Mouse (Mus musculus) stomach, postnatal 0 days (tissue): ENCODE measurements around the gene Parva.

Experiments used
- CTCF ChIP-seq: IDR thresholded peaks from 2 replicates; pipeline ENCODE4 v1.5.1; 2016; ENCODE audit warnings: antibody characterized with exemption, low read depth, mild to moderate bottlenecking, moderate library complexity
- EP300 ChIP-seq: optimal IDR thresholded peaks from 2 replicates; pipeline ENCODE3; 2016; ENCODE audit warnings: antibody characterized with exemption

- TF ChIP-seq CTCF, result peak; percentile 43
- TF ChIP-seq EP300, result no peak
These were observed 46.5 kb downstream of the Parva start for GRCm38 (mm10) chr7:112473649-112474435.
